In the genomic region with DNA sequence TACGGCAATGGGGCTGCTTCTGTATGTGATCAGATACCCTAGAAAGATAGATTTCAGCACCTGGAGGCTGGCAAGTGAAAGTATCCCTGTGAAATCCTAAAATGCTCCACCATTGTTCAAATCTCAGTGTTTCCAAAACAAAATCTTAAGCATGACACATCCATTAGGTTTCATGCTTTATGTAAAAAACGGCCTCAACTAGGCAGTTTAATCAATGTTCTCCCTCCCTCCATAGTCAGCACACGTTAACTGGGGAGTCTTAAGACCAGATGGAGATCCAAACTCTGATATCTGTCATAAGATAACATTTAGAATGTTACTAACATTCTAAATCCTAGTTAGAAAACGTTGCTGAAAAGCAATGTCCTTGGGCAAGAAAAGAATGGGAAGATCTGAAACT, we compare ENCODE assay signal across 8 mouse cellular contexts. TPM values are rescaled to one million over a fixed set of nuclear protein-coding genes. Genes with fewer than 3 reads are reported as not detected.
A peak's percentile ranks its signal among the peaks of the same experiment; 100 is the strongest.
DNase-seq lines count a peak whose midpoint lies in the region; ATAC-seq and TF ChIP-seq lines count a peak whose summit lies in the region.

No protein-coding gene starts in this region.

- peak overlapping the region; percentile 89 for H3K4me3 ChIP-seq in kidney, embryonic 14.5 days (ENCODE audit: low read length)
- peak overlapping the region; percentile 95 for H3K4me3 ChIP-seq in bone marrow, adult 2 months (replicated peaks; ENCODE audit: control insufficient read depth, low read depth, low read length)
- H3K4me3 ChIP-seq in hindbrain, embryonic 14.5 days (replicated peaks; ENCODE audit: low read length), result peak overlapping the region; percentile 90
- H3K4me3 ChIP-seq in midbrain, embryonic 15.5 days, result peak overlapping the region; percentile 97

- peak overlapping the region; percentile 100 for H3K9ac ChIP-seq in kidney, embryonic 14.5 days (ENCODE audit: low read depth, low read length)
- H3K9ac ChIP-seq in hindbrain, embryonic 14.5 days, result peak overlapping the region; percentile 99
- peak overlapping the region; percentile 98 for H3K9ac ChIP-seq in midbrain, embryonic 15.5 days

- H3K4me2 ChIP-seq in kidney, embryonic 14.5 days (replicated peaks; ENCODE audit: low read depth, low read length), result peak overlapping the region; percentile 71
- H3K4me2 ChIP-seq in hindbrain, embryonic 14.5 days (replicated peaks), result peak overlapping the region; percentile 86
- peak overlapping the region; percentile 57 for H3K4me2 ChIP-seq in midbrain, embryonic 15.5 days

- ATAC-seq in kidney, embryonic 14.5 days (ENCODE audit: low FRiP score, low TSS enrichment), result no peak
- no peak for ATAC-seq in hindbrain, embryonic 14.5 days (ENCODE audit: low FRiP score)
- no peak for ATAC-seq in midbrain, embryonic 15.5 days (replicated peaks)
- no peak for ATAC-seq in megakaryocyte progenitor cell, adult 5-6 weeks (replicated peaks; ENCODE audit: poor library complexity)

- no peak for TF ChIP-seq POLR2A in bone marrow, adult 2 months (IDR thresholded peaks at IDR 0.05; ENCODE audit: borderline replicate concordance, control insufficient read depth, low read depth, low read length)

- H3K9me3 ChIP-seq in kidney, embryonic 14.5 days (ENCODE audit: control insufficient read depth, low read length), result no peaks in the 10 kb centered on the region
- H3K9me3 ChIP-seq in hindbrain, embryonic 14.5 days (ENCODE audit: control insufficient read depth, low read length), result no peaks in the 10 kb centered on the region
- H3K9me3 ChIP-seq in midbrain, embryonic 15.5 days, result no peaks in the 10 kb centered on the region

- H3K27me3 ChIP-seq in kidney, embryonic 14.5 days (ENCODE audit: control insufficient read depth, insufficient read depth, low read length), result no peaks in the 10 kb centered on the region
- no peaks in the 10 kb centered on the region for H3K27me3 ChIP-seq in hindbrain, embryonic 14.5 days (ENCODE audit: control insufficient read depth, insufficient read depth, low read length)
- no peaks in the 10 kb centered on the region for H3K27me3 ChIP-seq in midbrain, embryonic 15.5 days (replicated peaks)

- H3K36me3 ChIP-seq in kidney, embryonic 14.5 days (ENCODE audit: control insufficient read depth, insufficient read depth, low read length), result peaks cover 2% of the 10 kb centered on the region; the same call in 1 of the 2 replicates
- H3K36me3 ChIP-seq in hindbrain, embryonic 14.5 days (replicated peaks; ENCODE audit: control insufficient read depth, insufficient read depth), result no peaks in the 10 kb centered on the region
- no peaks in the 10 kb centered on the region for H3K36me3 ChIP-seq in midbrain, embryonic 15.5 days (replicated peaks)

- peak overlapping the region; percentile 99; the same call in 1 of the 2 replicates for H3K27ac ChIP-seq in kidney, embryonic 14.5 days (ENCODE audit: low read depth, low read length)
- H3K27ac ChIP-seq in bone marrow, adult 2 months (ENCODE audit: control insufficient read depth, insufficient read depth, low read depth, low read length, poor library complexity), result no peak overlapping the region
- H3K27ac ChIP-seq in hindbrain, embryonic 14.5 days, result peak overlapping the region; percentile 99
- H3K27ac ChIP-seq in midbrain, embryonic 15.5 days, result peak overlapping the region; percentile 99

- 14% methylated on average over 4 of the region's 4 CpGs for WGBS in kidney, embryonic 14.5 days
- 10% methylated on average over 4 of the region's 4 CpGs for WGBS in bone marrow, adult 2 months
- WGBS in hindbrain, embryonic 14.5 days, result 15% methylated on average over 4 of the region's 4 CpGs
- WGBS in midbrain, embryonic 15.5 days, result 10% methylated on average over 4 of the region's 4 CpGs

- TF ChIP-seq CTCF in bone marrow, adult 2 months (IDR thresholded peaks at IDR 0.05; ENCODE audit: control insufficient read depth, insufficient read depth, low read length), result no peak

- peaks cover 10% of the 10 kb centered on the region; the same call in 1 of the 2 replicates for H3K4me1 ChIP-seq in kidney, embryonic 14.5 days (ENCODE audit: control insufficient read depth, insufficient read depth, low read length)
- no peaks in the 10 kb centered on the region; the same call in 1 of the 2 replicates for H3K4me1 ChIP-seq in bone marrow, adult 2 months (ENCODE audit: control insufficient read depth, insufficient read depth, low read length)
- H3K4me1 ChIP-seq in hindbrain, embryonic 14.5 days (replicated peaks; ENCODE audit: control insufficient read depth, insufficient read depth, low read length), result peaks cover 29% of the 10 kb centered on the region
- H3K4me1 ChIP-seq in midbrain, embryonic 15.5 days, result peaks cover 26% of the 10 kb centered on the region

- DNase-seq in kidney, adult 11 months, result no peak
- no peak for DNase-seq in hindbrain, embryonic 14.5 days (ENCODE audit: low spot score)
- no peak for DNase-seq in frontal cortex, postnatal 25 days (ENCODE audit: low spot score in 2 of 2)
- DNase-seq in lung, postnatal 4 days, result no peak

RNA-seq across cellular contexts. Expression of a gene that starts 0.9 kb away (rescaled TPM):
- 19.5 and 26.8 TPM in 2 replicates for polyA plus RNA-seq in kidney, embryonic 14.5 days (2014; fragmentation: Nextera tagmentation; extraction: Ambion mirVana)
- 5.6 and 11.0 TPM in 2 replicates for polyA plus RNA-seq in bone marrow, adult 2 months (2011; ENCODE audit: insufficient read depth, insufficient read length, low replicate concordance, missing spikeins)
- 34.8 and 36.5 TPM in 2 replicates for polyA plus RNA-seq in hindbrain, embryonic 14.5 days (2014; fragmentation: Nextera tagmentation; extraction: Ambion mirVana)
- polyA plus RNA-seq in midbrain, embryonic 15.5 days (2015; fragmentation: Nextera tagmentation; extraction: Ambion mirVana), result 31.0 and 33.0 TPM in 2 replicates
- 26.6 and 32.5 TPM in 2 replicates for total RNA-seq in megakaryocyte progenitor cell, adult 5-6 weeks (2015)
- 21.5 and 31.3 TPM in 2 replicates for total RNA-seq in megakaryocyte progenitor cell, adult 5-6 weeks (2017)

RNA-seq across cellular contexts. Expression of a gene that starts 11.7 kb away (rescaled TPM):
- not detected in 2 replicates for polyA plus RNA-seq in kidney, embryonic 14.5 days (2014; fragmentation: Nextera tagmentation; extraction: Ambion mirVana)
- not detected in 2 replicates for polyA plus RNA-seq in bone marrow, adult 2 months (2011; ENCODE audit: insufficient read depth, insufficient read length, low replicate concordance, missing spikeins)
- polyA plus RNA-seq in hindbrain, embryonic 14.5 days (2014; fragmentation: Nextera tagmentation; extraction: Ambion mirVana), result not detected in 2 replicates
- polyA plus RNA-seq in midbrain, embryonic 15.5 days (2015; fragmentation: Nextera tagmentation; extraction: Ambion mirVana), result not detected in 2 replicates
- not detected in 2 replicates for total RNA-seq in megakaryocyte progenitor cell, adult 5-6 weeks (2015)
- total RNA-seq in megakaryocyte progenitor cell, adult 5-6 weeks (2017), result not detected in 2 replicates
